Mouse (Mus musculus) C2C12 (cell line): ENCODE results near the gene Prkcsh.

ENCODE experiments used
- CTCF ChIP-seq: IDR thresholded peaks from one replicate; pipeline ENCODE4 v1.5.1; 2011; ENCODE audit not compliant: control insufficient read depth, insufficient read depth, insufficient read length
- FOSL1 ChIP-seq: IDR thresholded peaks from one replicate; pipeline ENCODE4 v1.8.0; 2011; ENCODE audit warnings: mild to moderate bottlenecking, low read length; ENCODE audit not compliant: poor library complexity, insufficient read depth, severe bottlenecking
- MAX ChIP-seq: IDR thresholded peaks from one replicate; pipeline ENCODE4 v1.6.1; 2011; ENCODE audit warnings: mild to moderate bottlenecking, control low read depth
- MYOD1 ChIP-seq: IDR thresholded peaks from one replicate; pipeline ENCODE4 v1.6.1; 2011; ENCODE audit warnings: low read depth; ENCODE audit not compliant: control insufficient read depth, insufficient read length
- MYOG ChIP-seq: IDR thresholded peaks from one replicate; pipeline ENCODE4 v1.6.1; 2011; ENCODE audit not compliant: control insufficient read depth, insufficient read length; ENCODE audit errors: extremely low read depth
- USF1 ChIP-seq: IDR thresholded peaks from one replicate; pipeline ENCODE4 v1.6.1; 2011; ENCODE audit warnings: low read depth, mild to moderate bottlenecking, control low read depth, moderate library complexity

DNA sequence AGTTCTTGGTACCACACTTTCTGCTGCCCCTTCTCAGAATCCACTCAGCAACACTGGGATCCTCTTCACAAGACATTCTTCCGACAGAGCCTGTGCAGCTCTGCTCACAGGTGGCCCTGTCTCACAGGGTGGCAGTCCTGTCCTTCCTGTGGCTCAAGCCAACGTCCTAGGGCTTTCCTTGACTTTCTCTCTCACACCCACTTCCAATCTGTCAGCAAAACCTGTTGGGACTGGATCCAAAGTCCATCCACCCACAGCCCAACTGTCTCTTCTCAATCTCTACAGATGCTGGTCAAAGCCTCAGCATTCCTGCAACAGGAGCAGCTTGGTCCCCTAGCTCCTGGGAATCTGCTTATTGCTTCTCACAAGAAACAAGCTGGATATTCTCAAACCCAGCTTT is 58.7 kb downstream of the Prkcsh start:
- no peak for TF ChIP-seq CTCF
- TF ChIP-seq MYOD1: no peak
- no peak for TF ChIP-seq MAX
- no peak for TF ChIP-seq USF1
- TF ChIP-seq FOSL1: no peak
- TF ChIP-seq MYOG: no peak
